Mouse (Mus musculus): ENCODE data around the gene Sp7.

DNA sequence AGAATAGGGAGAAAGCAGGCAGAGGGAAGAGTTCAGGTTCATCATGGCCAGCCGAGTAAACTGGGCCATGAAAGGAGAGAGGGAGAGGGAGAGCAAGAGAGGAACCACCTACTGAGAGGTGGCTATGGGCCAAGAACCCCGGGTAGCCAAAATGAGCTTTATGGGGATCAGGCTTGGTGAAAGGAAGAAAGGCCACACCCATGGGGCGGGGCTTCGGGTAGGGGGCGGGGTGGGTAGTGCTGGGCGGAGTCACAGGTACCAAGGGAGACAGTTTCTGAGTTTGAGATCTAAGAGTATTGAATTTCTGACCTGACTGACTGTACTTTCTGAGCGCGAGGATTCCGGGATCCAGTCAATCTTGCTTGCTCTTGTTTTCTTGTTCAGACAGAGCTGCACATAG, 19.7 kb upstream of the Sp7 start:
- TF ChIP-seq POLR2A (IDR thresholded peaks at IDR 0.05; ENCODE audit: insufficient read length, low read depth) = no peak
- no peak for TF ChIP-seq MYOG (IDR thresholded peaks at IDR 0.05; ENCODE audit: control insufficient read depth in 1 of 3, insufficient read depth in 1 of 3, insufficient read length in 2 of 3, low read depth in 2 of 3)
- TF ChIP-seq TCF12 (IDR thresholded peaks at IDR 0.05; ENCODE audit: insufficient read depth, poor library complexity, severe bottlenecking) = no peak
- no peak for TF ChIP-seq E2F4 (IDR thresholded peaks at IDR 0.05; ENCODE audit: insufficient read depth)
- no peak for TF ChIP-seq POLR2AphosphoS2 (IDR thresholded peaks at IDR 0.05; ENCODE audit: insufficient read length, low read depth)
- TF ChIP-seq USF1 (IDR thresholded peaks at IDR 0.05; ENCODE audit: low read depth) = no peak
- TF ChIP-seq MAX (IDR thresholded peaks at IDR 0.05; ENCODE audit: low read depth) = no peak
- TF ChIP-seq SRF (IDR thresholded peaks at IDR 0.05; ENCODE audit: control insufficient read depth, insufficient read length, low read depth) = no peak
- no peak for TF ChIP-seq TCF3 (IDR thresholded peaks at IDR 0.05; ENCODE audit: insufficient read length, low read depth)

Measured in myocyte (in vitro differentiated cells).